Mouse (Mus musculus) myocyte (in vitro differentiated cells): ENCODE measurements around the gene Wdr11.

ENCODE experiments used
- CEBPB ChIP-seq: IDR thresholded peaks from 2 replicates; pipeline ENCODE4 v1.6.1; 2011; ENCODE audit warnings: mild to moderate bottlenecking, moderate library complexity; ENCODE audit not compliant: poor library complexity, insufficient read depth, severe bottlenecking
- MYOD1 ChIP-seq, 3 experiments: IDR thresholded peaks; one replicate each; pipeline ENCODE4 v1.6.1; 2011; ENCODE audit warnings: control low read depth in 2 of 3, low read depth in 2 of 3, mild to moderate bottlenecking in 2 of 3, moderate library complexity in 1 of 3; ENCODE audit not compliant: insufficient read length in 2 of 3, control insufficient read depth in 1 of 3
- POLR2A ChIP-seq: IDR thresholded peaks from one replicate; pipeline ENCODE4 v1.6.1; 2011; ENCODE audit warnings: low read depth, mild to moderate bottlenecking, control low read depth, moderate library complexity; ENCODE audit not compliant: insufficient read length
- POLR2AphosphoS2 ChIP-seq: IDR thresholded peaks from one replicate; pipeline ENCODE4 v1.6.1; 2011; ENCODE audit warnings: low read depth, control low read depth; ENCODE audit not compliant: insufficient read length

- no peak for TF ChIP-seq POLR2A
- TF ChIP-seq CEBPB, result no peak
- TF ChIP-seq MYOD1 (IDR thresholded peaks at IDR 0.05; ENCODE audit: control insufficient read depth in 1 of 3, insufficient read length in 2 of 3, low read depth in 2 of 3), result no peak
- TF ChIP-seq POLR2AphosphoS2, result no peak
Measured at GRCm38 (mm10) chr7:129673776-129674175, 82.1 kb downstream of the Wdr11 start.
